Mouse (Mus musculus) heart, adult 18-20 months (tissue): ENCODE measurements at regions not wholly inside any gene's neighbourhood (a gene's known extent, or its start where the extent isn't known, plus 50 kb on each side); places are given as distances from the start of the nearest gene placed in this dataset.

Experiments used
- DNase-seq, 2 experiments: peaks; one replicate each; pipeline ENCODE4 v3.0.0; 2021 to 2022; ENCODE audit warnings: mixed read lengths in 1 of 2

DNA sequence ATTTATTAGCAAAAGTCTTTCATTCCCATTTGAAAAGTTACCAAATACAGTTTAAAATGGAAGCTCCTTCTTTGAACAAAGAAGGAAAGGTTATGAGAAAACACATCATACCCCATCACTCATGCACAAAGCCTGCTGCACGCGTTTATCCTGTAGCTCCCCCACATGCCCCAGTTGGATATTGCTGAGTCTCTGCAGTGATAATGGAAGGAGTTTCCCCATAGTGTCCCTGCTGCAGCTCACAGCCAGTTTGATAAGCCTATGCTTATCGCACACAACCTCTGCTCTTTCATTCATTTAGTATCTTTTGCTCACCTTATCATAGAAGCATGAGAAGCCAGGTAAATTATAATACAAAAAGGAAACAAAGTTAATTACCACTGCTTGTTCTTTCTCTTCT lies 55.1 kb upstream of the 1700008P02Rik start:
- DNase-seq, result no peak
